Mouse (Mus musculus) stomach, embryonic 14.5 days (tissue): ENCODE measurements around the gene Colq. TPM values are rescaled to one million over a fixed set of nuclear protein-coding genes. Genes with fewer than 3 reads are reported as not detected.
"Not testable (repeated sequence)": the region's sequence is repeated elsewhere in the genome, so short reads cannot be mapped to it uniquely, and the experiment has no call there.

Source experiments
- ATAC-seq: fragments of 200-750 bp; cut with Nextera tagmentation; 2 replicates; pipeline ENCODE4 v1.8.0; 2017; ENCODE audit warnings: low read depth, moderate TSS enrichment; ENCODE audit not compliant: insufficient number of reproducible peaks, insufficient read depth, low FRiP score
- H3K27ac ChIP-seq: fragments of 300-500 bp; sonication (generic); 2 replicates; pipeline ENCODE4 v1.5.1; 2014; ENCODE audit warnings: mild to moderate bottlenecking, low read length, moderate library complexity, mixed read lengths
- H3K27me3 ChIP-seq: fragments of 300-500 bp; sonication (generic); 2 replicates; pipeline ENCODE4 v1.6.1; 2014; ENCODE audit warnings: low read length, control low read depth, mixed read lengths; ENCODE audit not compliant: control insufficient read depth, insufficient read depth
- H3K36me3 ChIP-seq: fragments of 300-500 bp; sonication (generic); 2 replicates; pipeline ENCODE4 v1.6.1; 2014; ENCODE audit warnings: mild to moderate bottlenecking, control low read depth, low read length, moderate library complexity, mixed read lengths; ENCODE audit not compliant: control insufficient read depth, insufficient read depth
- H3K4me1 ChIP-seq: fragments of 300-500 bp; sonication (generic); 2 replicates; pipeline ENCODE4 v1.6.1; 2014; ENCODE audit warnings: low read length, control low read depth, mixed read lengths; ENCODE audit not compliant: control insufficient read depth, insufficient read depth
- H3K4me2 ChIP-seq: fragments of 300-500 bp; sonication (generic); replicated peaks from 2 replicates; pipeline ENCODE4 v1.6.1; 2014; ENCODE audit warnings: low read depth, low read length, control low read depth
- H3K4me3 ChIP-seq: fragments of 300-500 bp; sonication (generic); 2 replicates; pipeline ENCODE4 v1.5.1; 2014; ENCODE audit warnings: low read depth, low read length, control low read depth
- H3K9ac ChIP-seq: fragments of 300-500 bp; sonication (generic); replicated peaks from 2 replicates; pipeline ENCODE4 v1.6.1; 2014; ENCODE audit warnings: low read depth, mild to moderate bottlenecking, control low read depth, low read length, moderate library complexity, mixed read lengths
- H3K9me3 ChIP-seq: fragments of 300-500 bp; sonication (generic); 2 replicates; pipeline ENCODE4 v1.6.1; 2016; ENCODE audit warnings: low read depth, low read length, control low read depth; ENCODE audit not compliant: control insufficient read depth
- WGBS: fragments of 180-500 bp; shearing (Covaris S2); extraction: QIAGEN DNeasy Blood & Tissue Kit; methylation state at CpG from one replicate; pipeline ENCODE4 v1.1.7; 2014; 5-methylcytosine and 5-hydroxymethylcytosine counted together
- polyA plus RNA-seq: library from polyadenylated mRNA; unstranded; fragments of >200 nt; fragmentation: Nextera tagmentation; extraction: Ambion mirVana; gene quantifications from 2 replicates; pipeline ENCODE4 v1.2.1, GENCODE M21; 2014

Colq gene
- polyA plus RNA-seq, 1 experiment from 2014 or later = 0.54 TPM

- WGBS = 64% methylated on average over 4 of the region's 4 CpGs
- no peak overlapping the region for H3K9ac ChIP-seq
- no peak overlapping the region for H3K4me3 ChIP-seq
- H3K27ac ChIP-seq = no peak overlapping the region
- H3K4me1 ChIP-seq = no peaks in the 10 kb centered on the region
- H3K27me3 ChIP-seq = no peaks in the 10 kb centered on the region
- H3K36me3 ChIP-seq = no peaks in the 10 kb centered on the region
- H3K9me3 ChIP-seq = no peaks in the 10 kb centered on the region
- no peak for ATAC-seq
- no peak overlapping the region for H3K4me2 ChIP-seq
Observed at GRCm38 (mm10) chr14:31611986-31612385, 20.8 kb upstream of the Colq start.

GRCm38 (mm10) chr14:31605514-31605913 is 14.4 kb upstream of the Colq start:
- H3K4me3 ChIP-seq = no peak overlapping the region
- no peak overlapping the region for H3K9ac ChIP-seq
- no peaks in the 10 kb centered on the region for H3K27me3 ChIP-seq
- no peak overlapping the region for H3K27ac ChIP-seq
- 51% methylated on average over 6 of the region's 6 CpGs for WGBS
- no peaks in the 10 kb centered on the region for H3K9me3 ChIP-seq
- no peak for ATAC-seq
- no peaks in the 10 kb centered on the region for H3K36me3 ChIP-seq
- no peak overlapping the region for H3K4me2 ChIP-seq
- no peaks in the 10 kb centered on the region for H3K4me1 ChIP-seq

- Histone ChIP-seq H3K27ac (no peak overlapping the region), H3K4me3 (no peak overlapping the region), H3K9ac (no peak overlapping the region), H3K4me2 (no peak overlapping the region), H3K9me3 (no peaks in the 10 kb centered on the region), H3K4me1 (no peaks in the 10 kb centered on the region), H3K27me3 (no peaks in the 10 kb centered on the region), H3K36me3 (no peaks in the 10 kb centered on the region)
- ATAC-seq = no peak
- WGBS = 75% methylated on average over 5 of the region's 5 CpGs
Observed at GRCm38 (mm10) chr14:31604916-31605315, 13.8 kb upstream of the Colq start.

GRCm38 (mm10) chr14:31602616-31602979 is 11.5 kb upstream of the Colq start:
- not testable (repeated sequence) for H3K4me3 ChIP-seq, H3K27me3 ChIP-seq, H3K9me3 ChIP-seq, H3K4me1 ChIP-seq, H3K4me2 ChIP-seq, ATAC-seq, H3K9ac ChIP-seq, H3K36me3 ChIP-seq, H3K27ac ChIP-seq
- WGBS = 86% methylated on average over 6 of the region's 6 CpGs

GRCm38 (mm10) chr14:31601908-31602615 is 10.9 kb upstream of the Colq start:
- WGBS = 91% methylated on average over 14 of the region's 14 CpGs
- ATAC-seq = no peak

GRCm38 (mm10) chr14:31597446-31597845 is 6.3 kb upstream of the Colq start:
- Histone ChIP-seq H3K27ac (no peak overlapping the region), H3K27me3 (no peaks in the 10 kb centered on the region), H3K4me1 (no peaks in the 10 kb centered on the region), H3K36me3 (no peaks in the 10 kb centered on the region), H3K9me3 (no peaks in the 10 kb centered on the region; the same call in 1 of the 2 replicates), H3K9ac (no peak overlapping the region), H3K4me3 (no peak overlapping the region), H3K4me2 (no peak overlapping the region)
- ATAC-seq = no peak
- 92% methylated on average over 4 of the region's 4 CpGs for WGBS

More at GRCm38 (mm10) chr14:31601908-31602615, 10.9 kb upstream of the Colq start:
- H3K27ac ChIP-seq = no peak overlapping the region
- no peaks in the 10 kb centered on the region for H3K36me3 ChIP-seq
- no peaks in the 10 kb centered on the region for H3K4me1 ChIP-seq
- no peaks in the 10 kb centered on the region; the same call in 1 of the 2 replicates for H3K9me3 ChIP-seq
- no peak overlapping the region for H3K4me2 ChIP-seq
- H3K9ac ChIP-seq = no peak overlapping the region
- no peak overlapping the region for H3K4me3 ChIP-seq
- H3K27me3 ChIP-seq = no peaks in the 10 kb centered on the region

GRCm38 (mm10) chr14:31596408-31596807 is 5.3 kb upstream of the Colq start:
- Histone ChIP-seq H3K4me1 (no peaks in the 10 kb centered on the region), H3K9me3 (no peaks in the 10 kb centered on the region; the same call in 1 of the 2 replicates), H3K36me3 (no peaks in the 10 kb centered on the region), H3K27ac (no peak overlapping the region), H3K9ac (no peak overlapping the region), H3K27me3 (no peaks in the 10 kb centered on the region), H3K4me2 (no peak overlapping the region), H3K4me3 (no peak overlapping the region)
- ATAC-seq = no peak
- WGBS = 73% methylated on average over 7 of the region's 7 CpGs

- Histone ChIP-seq H3K27me3 (no peaks in the 10 kb centered on the region), H3K36me3 (no peaks in the 10 kb centered on the region), H3K9ac (no peak overlapping the region), H3K4me3 (no peak overlapping the region), H3K4me2 (no peak overlapping the region), H3K4me1 (no peaks in the 10 kb centered on the region), H3K9me3 (no peaks in the 10 kb centered on the region; the same call in 1 of the 2 replicates), H3K27ac (no peak overlapping the region)
- no peak for ATAC-seq
- WGBS = 77% methylated on average over 3 of the region's 3 CpGs
Observed at GRCm38 (mm10) chr14:31594693-31595092, 3.5 kb upstream of the Colq start.

GRCm38 (mm10) chr14:31593036-31593435 is 1.9 kb upstream of the Colq start:
- 80% methylated on average over 2 of the region's 2 CpGs for WGBS
- H3K9me3 ChIP-seq = no peaks in the 10 kb centered on the region; the same call in 1 of the 2 replicates
- no peak for ATAC-seq
- no peaks in the 10 kb centered on the region for H3K4me1 ChIP-seq
- H3K27ac ChIP-seq = no peak overlapping the region
- no peaks in the 10 kb centered on the region for H3K36me3 ChIP-seq
- H3K27me3 ChIP-seq = no peaks in the 10 kb centered on the region
- H3K9ac ChIP-seq = no peak overlapping the region
- no peak overlapping the region for H3K4me3 ChIP-seq
- H3K4me2 ChIP-seq = no peak overlapping the region
